Mouse (Mus musculus) erythroblast, adult 5-6 weeks (primary cell): ENCODE results near the gene Htr1f. TPM values are rescaled to one million over a fixed set of nuclear protein-coding genes. Genes with fewer than 3 reads are reported as not detected.
"Not testable (repeated sequence)": the region's sequence is repeated elsewhere in the genome, so short reads cannot be mapped to it uniquely, and the experiment has no call there.

Source experiments
- ATAC-seq: replicated peaks from 2 replicates; pipeline ENCODE4 v1.8.0; 2016; ENCODE audit warnings: moderate number of reproducible peaks, mild to moderate bottlenecking, moderate TSS enrichment, inconsistent platforms; ENCODE audit not compliant: poor library complexity, low FRiP score, severe bottlenecking
- total RNA-seq, 2 experiments: library from RNA; stranded (forward) in 1 of 2; stranded (reverse) in 1 of 2; fragments of 150-400 nt in 1 of 2; fragments of 200-764, 138-1000 nt in 1 of 2; gene quantifications; 2 replicates each; pipeline versions ENCODE4 v1.2.3 to v1.2.4; 2015 to 2017; ENCODE audit warnings: low replicate concordance in 2 of 2

The Htr1f gene
- not detected in 2 replicates for total RNA-seq (2015; ENCODE audit: low replicate concordance)
- total RNA-seq (2017; ENCODE audit: low replicate concordance): not detected in 2 replicates

DNA sequence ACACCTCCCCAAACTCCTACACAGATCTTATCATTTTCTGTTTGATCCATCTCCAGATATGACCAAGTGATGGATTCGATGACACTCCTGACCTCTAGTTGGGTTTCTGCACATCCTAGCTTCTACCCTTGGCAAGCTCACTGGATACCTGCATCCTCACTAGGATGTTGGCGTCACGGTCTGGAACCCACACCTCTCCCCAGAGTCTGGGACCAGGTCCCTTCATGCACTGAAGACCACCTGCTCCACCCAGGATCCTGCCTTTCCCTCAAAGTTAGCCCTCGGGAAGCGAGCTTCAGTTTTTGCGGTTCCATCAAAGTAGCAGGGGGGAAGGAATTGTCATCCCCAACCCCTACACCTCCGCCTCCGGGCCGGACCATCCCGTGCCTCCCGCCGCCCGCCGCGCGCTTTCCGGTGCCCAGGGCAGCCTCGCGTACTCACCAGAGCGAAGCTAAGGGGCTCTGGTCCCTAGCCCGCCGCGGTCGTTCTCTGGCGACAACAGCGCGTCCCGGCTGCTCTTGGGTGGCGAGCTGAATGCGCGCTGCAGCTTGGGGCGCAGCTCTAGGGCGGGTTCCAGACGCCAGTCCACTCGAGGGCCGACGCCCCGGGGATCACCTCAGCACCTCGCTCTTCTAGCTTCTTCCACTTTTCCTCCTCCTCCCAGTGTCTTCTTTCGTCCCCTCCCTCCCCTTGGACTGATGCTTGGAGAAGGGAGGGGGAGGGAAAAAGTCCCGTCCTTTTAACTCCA lies at the start of gene Htr1f:
Gene Htr1f (minus strand): TSS at position 671 of the 748 bp plus-strand sequence.
- ATAC-seq: no peak

DNA sequence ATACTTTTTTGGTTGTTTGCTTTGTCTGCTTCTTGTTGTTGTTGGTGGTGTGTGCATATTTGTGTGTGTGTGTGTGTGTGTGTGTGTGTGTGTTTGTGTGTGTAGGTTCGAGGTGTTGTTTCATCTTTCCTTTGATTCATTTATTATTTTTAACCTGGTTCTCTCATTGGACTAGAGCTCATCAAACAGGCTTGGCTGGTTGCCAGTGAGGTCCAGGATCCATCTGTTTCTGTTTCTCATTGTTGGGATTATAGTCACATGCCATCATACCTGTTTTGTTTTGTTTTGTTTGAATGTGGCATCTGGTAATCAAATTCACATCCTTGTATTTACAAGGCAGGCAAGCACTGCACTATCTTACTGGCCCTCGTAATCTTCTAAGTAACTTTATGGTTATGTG lies 34.1 kb upstream of the Htr1f start:
- no peak for ATAC-seq

DNA sequence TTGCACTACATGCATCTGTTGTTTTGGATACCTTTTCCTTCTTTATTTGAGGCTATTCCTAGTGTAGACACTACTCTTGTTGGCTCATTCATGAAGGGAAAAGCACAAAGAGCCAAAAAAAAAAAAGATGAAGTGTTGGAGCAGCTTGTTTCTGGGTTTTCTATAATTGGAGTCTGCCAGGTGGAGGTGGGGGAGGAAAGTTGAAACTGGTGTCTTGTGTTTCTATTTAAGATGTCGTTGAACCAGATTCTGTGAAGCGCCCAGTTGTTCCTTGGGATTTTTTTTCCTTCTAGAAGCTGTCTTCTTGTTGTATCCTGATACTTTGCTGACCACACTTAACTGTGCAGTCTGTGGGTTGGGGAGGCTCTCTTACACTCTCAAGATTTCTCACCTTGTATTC lies 23.7 kb upstream of the Htr1f start:
- ATAC-seq: no peak

DNA sequence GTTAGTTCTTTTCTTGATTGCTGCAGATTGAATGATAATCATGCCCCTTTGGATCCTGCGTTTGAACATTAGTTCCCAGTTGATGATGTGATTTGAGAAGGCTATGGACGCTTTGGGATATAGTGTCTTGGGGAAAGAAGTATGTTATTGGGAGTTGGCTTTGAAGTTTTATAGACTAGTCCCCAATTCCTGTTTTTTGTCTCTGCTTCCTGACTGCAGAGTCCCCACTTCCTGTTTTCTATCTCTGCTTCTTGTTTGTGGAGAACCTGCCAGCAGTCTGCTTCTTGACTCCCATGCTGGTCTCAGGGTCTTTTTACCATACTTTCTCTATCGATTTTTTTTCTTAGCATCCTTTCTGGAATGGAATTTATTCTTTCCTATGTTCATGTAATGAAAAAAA lies 22.2 kb upstream of the Htr1f start:
- ATAC-seq: no peak

DNA sequence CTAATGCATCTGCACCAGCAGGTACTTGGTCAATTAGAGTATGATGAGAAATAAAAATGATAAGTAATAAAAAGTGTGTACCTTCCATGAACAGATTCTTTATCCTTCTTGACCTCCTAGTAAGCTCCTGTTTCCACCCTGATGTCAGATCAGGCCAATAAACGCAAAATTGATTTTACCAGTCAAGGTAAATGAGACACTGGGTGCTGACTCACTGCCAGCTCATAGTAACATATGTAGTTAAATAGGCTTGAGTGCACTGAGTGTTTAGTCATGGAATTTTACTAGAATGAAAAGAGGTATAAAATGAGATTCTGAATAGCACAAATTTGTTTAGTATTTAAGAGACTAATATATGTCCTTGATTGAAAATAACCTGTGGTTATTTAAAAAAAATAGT lies 6.6 kb upstream of the Htr1f start:
- no peak for ATAC-seq

DNA sequence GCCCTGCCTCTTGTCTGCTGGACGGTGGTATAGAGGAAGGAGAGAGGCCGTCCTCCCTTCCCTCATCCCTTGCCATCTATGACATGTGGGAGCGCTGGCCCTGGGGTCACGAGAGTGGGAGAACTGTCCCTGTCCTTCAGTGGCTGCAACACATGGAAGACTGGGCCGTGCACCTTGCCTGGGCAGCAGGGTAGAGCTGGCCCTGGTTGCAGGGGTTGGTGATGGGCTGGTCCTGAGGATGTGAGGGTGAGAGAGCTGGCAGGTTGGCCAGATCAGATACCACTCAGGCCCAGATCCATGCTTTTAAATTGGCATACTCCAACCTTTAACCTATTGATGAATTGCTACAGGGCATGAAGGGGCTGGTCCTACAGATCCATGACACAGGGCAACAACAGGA lies 12.1 kb downstream of the Htr1f start:
- no peak for ATAC-seq

DNA sequence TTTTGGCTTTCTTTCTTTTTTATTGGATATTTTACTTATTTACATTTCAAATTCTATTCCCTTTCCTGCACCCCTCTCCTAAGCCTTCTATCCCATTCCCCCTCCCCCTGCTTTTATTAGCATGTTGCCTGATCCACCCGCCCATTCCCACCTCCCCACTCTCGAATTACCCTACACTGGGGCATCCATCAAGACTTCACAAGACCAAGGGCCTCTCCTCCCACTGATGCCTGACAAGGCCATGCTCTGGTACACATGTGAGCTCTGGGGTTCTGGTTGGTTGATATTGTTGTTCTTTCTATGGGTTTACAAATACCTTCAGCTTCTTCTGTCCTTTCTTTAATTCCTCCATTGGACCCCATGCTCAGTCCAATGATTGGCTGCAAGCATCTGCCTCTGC lies 22.2 kb downstream of the Htr1f start:
- no peak for ATAC-seq

DNA sequence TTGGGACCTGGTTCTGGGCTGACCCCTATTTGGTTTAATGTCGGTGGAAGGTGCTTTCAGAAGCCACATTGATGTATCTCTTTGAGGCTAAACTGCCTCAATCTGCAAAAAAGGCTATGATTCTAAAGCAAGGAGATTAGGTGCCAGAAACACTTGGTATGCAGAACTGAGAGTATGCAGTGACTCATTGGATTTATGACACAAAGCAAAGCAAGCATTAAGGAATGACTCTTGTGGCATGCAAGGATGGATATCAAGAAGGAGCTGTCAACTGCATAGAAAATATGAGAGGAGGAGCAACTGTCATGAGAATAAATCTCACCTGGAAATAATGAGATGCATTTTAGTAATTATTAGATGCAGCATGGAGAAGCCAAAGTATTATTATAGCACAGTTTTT lies 35.8 kb downstream of the Htr1f start:
- ATAC-seq: no peak

DNA sequence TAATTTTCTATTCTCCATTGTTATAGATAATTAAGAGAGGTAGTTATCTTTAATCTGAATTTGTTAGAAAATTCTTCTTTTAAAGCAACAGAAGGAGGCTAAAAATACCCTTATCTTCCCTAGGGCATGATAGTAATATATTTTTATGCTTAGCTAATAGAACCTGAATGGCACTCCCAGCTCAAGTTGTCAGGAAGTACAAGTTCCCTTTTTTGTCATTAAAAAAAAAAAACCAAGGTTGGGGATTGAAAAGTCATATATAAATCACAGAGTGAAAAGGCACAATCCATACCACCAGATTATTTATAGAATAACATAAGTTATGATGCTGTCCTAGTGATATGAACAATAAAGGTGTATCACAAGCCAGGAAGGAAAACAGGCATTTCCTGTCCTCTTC lies 39.4 kb downstream of the Htr1f start:
- ATAC-seq: no peak

DNA sequence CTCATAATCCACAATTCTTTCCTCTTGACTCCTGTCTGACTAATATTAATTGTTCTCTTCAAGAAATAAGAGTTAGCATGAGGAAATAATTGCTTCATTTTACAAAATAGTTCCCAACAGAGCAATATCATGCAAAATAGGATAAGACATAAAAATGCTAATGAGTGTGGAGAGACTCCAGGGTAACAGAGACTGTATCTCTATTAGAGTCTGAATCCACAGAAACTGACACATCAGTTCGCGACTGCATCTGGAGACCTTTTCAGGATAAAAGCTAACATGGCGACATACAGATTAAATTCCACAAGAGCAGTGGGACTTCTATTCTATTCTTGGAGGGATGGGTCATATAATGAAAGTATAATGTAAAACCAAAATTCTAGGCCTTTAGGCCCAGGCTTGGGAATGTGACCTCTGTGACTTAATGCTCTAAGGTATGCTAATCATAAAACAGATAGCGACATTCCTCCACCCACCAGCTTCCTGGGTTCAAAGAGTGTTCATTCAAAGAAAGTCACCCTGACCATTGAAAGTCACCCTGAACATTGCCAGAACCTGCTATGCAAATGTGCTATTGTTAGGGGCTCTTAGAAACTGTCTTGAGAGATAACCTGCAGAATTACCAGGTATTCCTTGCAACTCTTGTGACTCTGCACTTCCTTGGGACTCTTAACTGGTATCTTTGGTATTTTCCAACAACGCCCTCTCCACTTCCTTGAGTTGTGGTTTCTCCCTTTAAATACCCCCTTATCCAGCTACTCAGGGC lies 67.8 kb downstream of the Htr1f start:
- ATAC-seq: not testable (repeated sequence)

DNA sequence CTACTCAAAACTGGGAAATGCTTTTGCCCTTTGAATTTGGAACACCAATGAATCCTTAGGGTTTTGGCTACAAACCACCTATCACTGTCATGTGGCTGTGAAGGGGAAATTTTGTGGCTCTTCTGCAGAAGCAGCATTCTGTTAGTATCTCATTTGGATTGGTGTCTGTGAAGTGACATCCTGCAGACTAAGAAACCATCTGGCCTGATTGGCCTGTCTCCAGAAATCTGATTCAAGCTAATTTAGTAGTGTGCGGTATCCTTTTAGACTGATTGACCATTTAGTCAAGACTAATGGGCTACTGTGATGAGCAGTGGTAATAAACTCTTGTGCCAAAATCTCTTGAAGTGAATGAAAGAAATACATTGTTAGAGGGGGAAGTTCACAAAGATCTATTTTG lies 76.0 kb downstream of the Htr1f start:
- no peak for ATAC-seq

DNA sequence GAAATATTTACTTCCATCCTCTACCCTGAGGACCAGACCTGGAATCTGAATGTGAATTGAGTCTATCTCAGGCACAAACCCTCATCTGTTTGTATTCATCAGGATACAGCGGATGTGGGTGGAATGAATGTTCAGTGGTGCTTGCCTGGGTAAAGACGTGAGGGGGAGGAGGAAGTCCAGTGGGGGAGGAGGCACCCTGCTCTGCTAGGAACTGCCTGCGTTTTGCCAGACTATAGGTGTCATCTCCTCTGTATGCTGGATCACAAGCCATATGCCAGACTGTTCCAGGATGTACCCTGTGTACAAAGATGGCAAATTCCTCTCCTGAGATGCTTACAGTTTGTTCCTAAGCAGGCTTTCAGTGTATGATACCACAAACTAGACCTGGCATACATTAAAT lies 83.3 kb downstream of the Htr1f start:
- no peak for ATAC-seq

DNA sequence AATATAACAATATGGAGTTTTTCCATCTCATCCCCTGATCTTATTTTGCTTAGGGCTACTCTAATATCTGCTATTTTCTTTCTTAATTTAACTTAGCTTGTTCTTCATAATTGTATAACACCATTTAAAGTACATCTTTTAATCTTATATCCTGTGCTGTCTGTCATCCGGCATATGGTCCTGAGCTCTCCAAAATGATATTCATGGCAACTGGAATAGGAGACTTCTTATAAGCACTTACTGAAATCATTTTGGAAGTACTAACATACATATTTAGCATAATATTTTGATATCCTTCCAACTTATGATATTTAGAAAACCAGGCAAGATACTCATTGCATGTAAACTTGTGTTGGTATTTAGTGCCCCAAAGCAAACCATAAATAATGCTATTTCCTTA lies 86.9 kb downstream of the Htr1f start:
- no peak for ATAC-seq

DNA sequence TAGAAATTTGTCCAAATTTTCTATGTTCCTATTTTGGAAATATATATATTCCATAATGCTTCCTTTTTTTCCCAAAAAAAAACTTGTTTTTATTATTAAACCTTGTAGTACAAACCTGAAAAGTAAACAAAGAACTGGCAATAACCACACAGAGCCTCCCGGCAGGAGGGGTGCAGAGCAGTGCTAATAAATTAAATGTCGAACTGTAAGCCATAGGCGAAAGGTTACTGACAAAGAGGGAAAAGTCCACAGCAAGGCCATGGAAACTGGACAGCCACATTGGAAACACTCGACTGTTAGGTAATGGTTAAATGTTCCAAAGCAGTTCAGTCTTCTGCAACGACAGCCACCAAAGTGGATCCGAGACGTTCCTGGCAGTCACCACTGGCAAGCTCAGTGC lies 87.5 kb downstream of the Htr1f start:
- ATAC-seq: no peak

DNA sequence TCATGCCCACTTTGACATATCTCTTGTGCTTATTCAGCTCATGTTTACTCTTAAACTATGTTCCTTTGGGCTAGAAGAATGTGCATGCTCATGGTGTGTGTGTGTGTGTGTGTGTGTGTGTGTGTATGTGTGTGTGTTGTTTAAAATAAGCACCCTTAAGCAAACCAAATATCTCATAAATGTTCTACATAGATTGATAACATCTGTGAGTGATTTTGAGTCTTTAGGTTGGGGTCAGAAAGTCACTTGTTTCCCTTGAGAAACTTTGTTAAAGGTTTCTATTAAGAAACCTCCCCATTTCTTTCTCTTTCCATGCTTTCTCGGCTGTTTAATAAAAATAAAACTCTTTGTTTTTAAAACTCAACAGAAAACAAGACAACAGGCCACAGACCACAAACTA lies 88.1 kb downstream of the Htr1f start:
- ATAC-seq: no peak

DNA sequence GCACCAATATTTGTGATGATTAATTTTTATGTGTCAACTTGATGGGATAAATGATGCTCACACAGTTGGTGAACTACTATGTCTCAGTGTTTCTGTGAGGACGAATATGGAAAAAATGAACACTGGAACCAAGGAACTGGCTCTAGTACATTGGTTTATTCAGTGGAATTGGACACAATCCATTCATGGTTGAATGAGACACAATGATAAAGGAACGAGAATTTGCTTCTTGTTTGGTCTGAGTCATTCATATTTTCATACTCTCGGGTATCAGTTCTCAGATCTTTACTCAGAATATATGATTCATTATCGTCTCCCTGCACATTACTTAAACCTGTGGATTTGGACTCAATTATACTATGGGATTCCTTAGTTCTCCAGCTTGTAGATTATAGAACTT lies 90.4 kb downstream of the Htr1f start:
- no peak for ATAC-seq

DNA sequence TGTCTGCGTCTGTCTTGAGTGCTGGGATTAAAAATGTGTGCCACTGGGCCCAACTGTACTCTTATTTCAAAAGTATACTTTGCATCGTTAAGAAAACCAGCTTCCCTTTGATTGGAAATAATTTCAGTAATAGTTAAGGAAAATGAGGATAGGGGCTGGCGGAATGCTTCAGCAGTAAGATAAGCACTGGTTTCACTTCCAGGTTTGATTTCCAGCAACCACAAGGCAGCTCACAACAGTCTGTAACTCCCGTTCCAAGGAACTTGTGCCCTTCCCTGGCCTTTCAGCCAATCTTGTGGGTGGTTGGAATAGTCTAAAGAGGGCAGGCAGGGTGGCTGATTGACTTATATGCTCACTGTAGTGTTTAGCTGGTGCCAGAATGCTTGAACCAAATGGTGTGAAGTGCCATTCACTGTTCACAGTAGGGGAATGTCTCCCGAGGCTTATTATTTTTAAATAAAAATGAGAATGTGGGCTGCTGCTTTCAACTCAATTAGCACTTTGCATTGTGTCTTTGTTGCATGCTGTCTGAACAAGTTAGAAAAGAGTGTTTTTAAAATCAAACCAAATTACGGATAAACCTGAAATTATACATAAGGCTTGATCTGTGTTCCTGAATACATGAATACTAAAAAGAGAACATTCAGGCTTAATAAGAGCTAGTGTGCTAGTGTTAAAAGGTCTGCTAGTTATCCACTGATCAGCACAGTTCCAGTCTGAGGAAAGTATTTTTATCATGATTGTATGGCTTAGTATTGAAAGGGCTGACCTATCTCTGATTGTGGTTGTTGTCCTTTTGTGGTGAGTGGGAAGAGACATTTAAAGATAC lies 103.4 kb downstream of the Htr1f start:
- ATAC-seq: no peak

DNA sequence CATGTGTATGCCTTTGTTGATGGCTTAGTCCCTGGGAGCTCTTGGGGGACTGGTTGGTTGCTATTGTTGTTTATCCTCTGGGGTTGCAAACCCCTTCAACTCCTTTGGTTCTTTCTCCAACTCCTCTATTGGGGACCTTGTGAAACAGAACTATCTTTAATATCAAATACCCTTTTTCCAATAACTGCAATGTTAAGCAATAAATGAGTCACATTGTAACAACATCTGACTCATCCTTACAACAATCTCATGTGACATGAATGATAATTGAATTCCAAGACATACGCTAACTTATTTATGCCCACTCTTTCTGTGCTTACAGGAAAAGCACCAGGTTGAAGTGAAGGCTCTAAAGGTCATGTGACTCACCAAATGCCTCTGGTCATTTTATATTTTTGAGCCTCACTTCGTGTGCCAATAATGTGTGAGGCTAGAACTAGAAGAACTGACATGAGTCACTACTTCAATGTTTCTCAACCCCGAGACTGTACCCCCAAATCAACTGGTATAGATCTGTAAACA lies 116.3 kb downstream of the Htr1f start:
- no peak for ATAC-seq

DNA sequence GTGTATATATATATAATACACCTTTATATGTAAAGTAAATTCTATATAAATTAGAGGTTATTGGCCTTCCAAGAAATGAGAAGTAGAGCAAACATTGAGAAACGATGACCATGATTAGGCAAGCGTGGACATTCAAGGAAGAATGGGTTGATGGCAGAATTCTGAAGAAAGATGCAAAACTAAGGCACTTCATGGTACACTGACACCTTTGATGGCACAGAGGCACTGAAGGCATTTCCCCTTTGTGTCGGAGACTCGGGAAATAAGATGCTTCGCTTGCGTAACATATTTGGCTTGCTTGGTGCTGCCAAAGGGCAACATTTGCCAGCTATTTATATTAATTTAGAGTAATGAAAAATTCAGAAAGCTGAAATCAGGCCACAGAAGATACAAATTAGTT lies 118.1 kb downstream of the Htr1f start:
- ATAC-seq: no peak

DNA sequence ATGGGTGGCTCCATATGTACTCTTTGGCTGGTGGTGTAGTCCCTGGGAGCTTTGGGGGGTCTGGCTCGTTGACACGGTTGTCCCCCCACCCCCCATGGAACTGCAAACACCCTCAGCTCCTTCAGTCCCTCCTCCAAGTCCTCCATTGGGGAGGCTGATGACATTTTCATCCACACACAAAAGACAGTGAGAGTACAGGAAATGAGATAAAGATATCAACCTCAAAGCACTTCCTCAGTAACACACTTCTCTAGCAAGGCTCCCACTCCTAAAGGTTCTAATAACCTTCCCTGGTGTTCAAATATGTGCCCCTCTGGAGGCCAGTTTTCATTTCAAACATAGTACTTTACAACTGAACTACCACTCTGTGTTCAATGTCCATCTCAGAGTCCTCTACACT lies 118.6 kb downstream of the Htr1f start:
- ATAC-seq: no peak
